Mouse (Mus musculus) layer of hippocampus, postnatal 25 days (tissue): Measurements from ENCODE around the gene Asb18. TPM values are rescaled to one million over a fixed set of nuclear protein-coding genes. Genes with fewer than 3 reads are reported as not detected.

ENCODE experiments used
- DNase-seq, 2 experiments: peaks; one replicate each; pipeline ENCODE4 v3.0.0; 2022; ENCODE audit warnings: mixed read lengths in 2 of 2, low spot score in 1 of 2; ENCODE audit errors: extremely low spot score in 1 of 2
- total RNA-seq, 2 experiments: library from RNA; stranded (reverse); gene quantifications; 2 replicates each; pipeline ENCODE4 v1.2.3; 2021

Asb18 gene
- total RNA-seq, 2 experiments from 2014 or later: 2.7 to 3.2 TPM

DNA sequence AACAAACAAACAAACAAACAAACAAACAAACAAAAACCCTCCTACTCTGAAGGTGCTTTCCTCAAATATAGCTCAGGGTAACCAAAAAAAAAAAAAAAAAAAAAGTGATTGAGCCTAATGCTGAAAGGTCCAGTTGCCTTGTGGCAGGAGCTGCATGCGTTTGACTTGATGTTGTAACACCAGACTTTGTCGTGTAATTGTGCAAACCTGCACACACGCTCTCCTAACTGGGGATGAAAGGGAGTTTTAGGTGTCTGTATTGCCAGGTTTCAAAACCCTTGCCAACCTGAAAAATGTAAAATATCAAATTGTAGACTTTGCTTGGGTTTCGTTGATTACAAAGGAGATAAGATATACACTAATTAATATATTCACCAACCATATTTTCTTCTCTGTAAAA is 100.9 kb downstream of the Asb18 start:
- no peak for DNase-seq

DNA sequence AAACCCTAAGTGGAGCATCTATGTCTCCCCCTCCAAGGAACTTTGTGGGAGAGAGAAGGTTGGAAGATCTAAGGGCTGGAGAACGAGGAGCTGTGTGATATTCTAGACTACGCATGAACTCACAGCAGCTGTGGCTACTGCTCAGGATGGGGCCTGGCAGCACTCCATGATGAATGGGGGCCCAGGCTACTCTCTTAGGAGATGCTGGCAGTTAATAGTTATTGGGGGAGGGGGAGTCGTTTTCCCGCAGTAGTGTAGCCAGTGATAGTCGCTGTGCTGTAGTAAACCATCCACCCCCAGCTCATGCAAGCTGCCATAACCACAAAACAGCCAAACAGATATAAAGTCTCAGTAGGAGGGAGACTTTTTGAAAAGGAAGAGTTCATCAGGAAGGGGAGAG is 102.1 kb downstream of the Asb18 start:
- DNase-seq: no peak

DNA sequence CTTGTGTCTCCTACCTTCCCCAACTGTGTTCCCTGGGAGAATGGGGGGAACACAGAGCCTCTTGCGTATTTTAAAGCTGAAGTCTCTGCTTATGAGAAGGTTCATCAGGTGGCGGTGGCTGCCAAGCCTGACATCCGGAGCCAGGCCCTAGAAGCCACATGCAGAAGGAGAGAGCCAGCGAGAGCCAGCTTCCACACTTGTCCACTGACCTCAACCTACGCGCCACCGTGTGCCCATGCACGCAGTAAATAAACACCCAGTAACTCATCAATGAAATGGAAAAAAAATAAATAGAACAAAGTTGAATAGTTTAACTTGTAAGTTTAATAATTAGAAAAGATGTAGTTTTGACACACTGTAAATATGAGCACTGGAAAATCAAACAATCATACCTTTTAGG is 104.7 kb downstream of the Asb18 start:
- DNase-seq: no peak

DNA sequence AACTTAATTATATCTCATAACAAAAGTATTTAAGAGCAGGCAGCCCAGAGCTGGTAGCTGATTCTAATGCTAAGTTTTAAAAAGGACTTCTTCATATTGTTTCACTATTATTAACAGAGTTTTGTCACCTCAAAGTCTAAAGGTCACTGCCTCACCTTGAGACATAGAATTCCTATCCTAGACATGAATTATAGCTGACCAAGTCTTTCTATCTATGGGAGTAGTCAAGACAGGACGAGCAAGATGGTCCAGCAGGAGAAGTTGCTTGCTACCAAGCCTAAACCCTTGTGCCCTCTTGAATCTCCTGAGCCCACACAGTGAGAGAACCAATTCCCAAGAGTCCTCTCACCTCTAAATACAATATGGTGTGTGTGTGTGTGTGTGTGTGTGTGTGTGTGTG is 111.8 kb downstream of the Asb18 start:
- DNase-seq: no peak

DNA sequence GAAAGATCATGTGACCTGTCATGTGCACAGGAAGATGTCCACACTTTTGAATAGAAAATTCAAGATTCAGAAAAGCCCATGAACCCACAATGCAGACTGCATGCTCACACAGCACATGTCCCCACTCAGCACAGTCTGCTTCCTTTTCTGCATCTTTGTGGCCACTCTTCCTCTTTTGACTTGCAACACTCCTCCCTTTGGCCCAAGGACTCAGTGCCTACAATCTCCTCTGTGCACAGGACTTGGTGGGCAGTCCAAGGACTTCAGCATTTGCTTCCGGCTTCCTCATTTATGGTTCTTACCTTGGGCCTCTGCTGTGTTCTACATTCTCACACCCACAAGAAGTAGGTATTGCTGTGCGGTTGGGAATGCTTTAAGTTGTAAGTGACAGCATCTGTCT is 112.2 kb downstream of the Asb18 start:
- DNase-seq: no peak

DNA sequence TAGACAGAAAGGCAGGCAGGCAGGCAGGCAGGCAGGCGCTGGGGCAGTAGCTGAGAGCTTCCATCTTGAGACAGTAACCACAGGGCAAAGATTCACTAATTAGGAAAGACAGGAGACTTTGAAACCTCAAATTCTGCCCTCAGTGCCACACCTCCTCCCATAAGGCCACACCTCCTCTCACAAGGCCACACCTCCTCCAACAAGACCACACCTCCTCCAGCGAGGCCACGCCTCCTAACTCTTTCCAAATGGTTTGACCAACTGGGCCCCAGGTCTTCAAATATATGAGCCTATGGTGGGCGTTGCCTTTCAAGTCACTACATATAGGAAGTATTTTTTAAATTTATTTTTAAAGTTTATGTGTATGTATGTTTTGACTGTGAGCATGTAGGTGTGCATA is 113.1 kb downstream of the Asb18 start:
- DNase-seq: no peak

Other genes with a start within 250 kb of the Asb18 start
- under 1 TPM in 1 of 2 experiments, not detected in 1; 0.44 TPM for gene Gbx2, start 83.5 kb downstream of the Asb18 start, total RNA-seq
- 1 to 10 TPM in 1 of 2 experiments, under 1 TPM in 1; 0.76 to 1.7 TPM for gene Iqca, start 138.7 kb upstream of the Asb18 start, total RNA-seq
- gene Ackr3, start 189.3 kb upstream of the Asb18 start, total RNA-seq: 10 to 100 TPM; 15.5 to 16.7 TPM